Mouse (Mus musculus) forebrain, embryonic 14.5 days (tissue): ENCODE measurements around the gene Zfp638. TPM values are rescaled to one million over a fixed set of nuclear protein-coding genes. Genes with fewer than 3 reads are reported as not detected.
"Not testable (repeated sequence)": the region's sequence is repeated elsewhere in the genome, so short reads cannot be mapped to it uniquely, and the experiment has no call there.

ENCODE experiments used
- ATAC-seq: fragments of 200-750 bp; cut with Nextera tagmentation; 2 replicates; pipeline ENCODE4 v1.8.0; 2017; ENCODE audit warnings: mild to moderate bottlenecking, moderate library complexity
- DNase-seq: peaks from one replicate; pipeline ENCODE4 v3.0.0-alpha.2; 2015; ENCODE audit warnings: low spot score
- H3K27ac ChIP-seq: fragments of 300-500 bp; sonication (generic); 2 replicates; pipeline ENCODE4 v1.5.1; 2014; ENCODE audit warnings: low read depth, mild to moderate bottlenecking, control low read depth, low read length, moderate library complexity
- H3K27me3 ChIP-seq: fragments of 300-500 bp; sonication (generic); replicated peaks from 2 replicates; pipeline ENCODE4 v1.6.1; 2014; ENCODE audit warnings: low read length, control low read depth, mixed read lengths; ENCODE audit not compliant: control insufficient read depth, insufficient read depth
- H3K36me3 ChIP-seq: fragments of 300-500 bp; sonication (generic); 2 replicates; pipeline ENCODE4 v1.6.1; 2014; ENCODE audit warnings: low read length, control low read depth; ENCODE audit not compliant: control insufficient read depth, insufficient read depth
- H3K4me1 ChIP-seq: fragments of 300-500 bp; sonication (generic); 2 replicates; pipeline ENCODE4 v1.6.1; 2014; ENCODE audit warnings: antibody characterized with exemption, low read length, control low read depth; ENCODE audit not compliant: control insufficient read depth, insufficient read depth
- H3K4me2 ChIP-seq: fragments of 300-500 bp; sonication (generic); 2 replicates; pipeline ENCODE4 v1.6.1; 2014; ENCODE audit warnings: mild to moderate bottlenecking, control low read depth, low read length
- H3K4me3 ChIP-seq: fragments of 300-500 bp; sonication (generic); 2 replicates; pipeline ENCODE4 v1.5.1; 2014; ENCODE audit warnings: low read depth, low read length, control low read depth
- H3K9ac ChIP-seq: fragments of 300-500 bp; sonication (generic); 2 replicates; pipeline ENCODE4 v1.6.1; 2014; ENCODE audit warnings: mild to moderate bottlenecking, low read length, control low read depth, moderate library complexity
- H3K9me3 ChIP-seq: fragments of 300-500 bp; sonication (generic); replicated peaks from 2 replicates; pipeline ENCODE4 v1.6.1; 2016; ENCODE audit warnings: low read length, control low read depth, mixed read lengths; ENCODE audit not compliant: control insufficient read depth
- whole genome bisulfite sequencing: fragments of 180-500 bp; shearing (Covaris S2); extraction: QIAGEN DNeasy Blood & Tissue Kit; methylation state at CpG from one replicate; pipeline ENCODE4 v1.1.7; 2014; 5-methylcytosine and 5-hydroxymethylcytosine counted together
- polyA plus RNA-seq: library from polyadenylated mRNA; unstranded; fragments of >200 nt; fragmentation: Nextera tagmentation; extraction: Ambion mirVana; gene quantifications from 2 replicates; pipeline ENCODE4 v1.2.1, GENCODE M21; 2014

Zfp638 gene
- polyA plus RNA-seq, 1 experiment from 2014 or later = 91.4 TPM

DNA sequence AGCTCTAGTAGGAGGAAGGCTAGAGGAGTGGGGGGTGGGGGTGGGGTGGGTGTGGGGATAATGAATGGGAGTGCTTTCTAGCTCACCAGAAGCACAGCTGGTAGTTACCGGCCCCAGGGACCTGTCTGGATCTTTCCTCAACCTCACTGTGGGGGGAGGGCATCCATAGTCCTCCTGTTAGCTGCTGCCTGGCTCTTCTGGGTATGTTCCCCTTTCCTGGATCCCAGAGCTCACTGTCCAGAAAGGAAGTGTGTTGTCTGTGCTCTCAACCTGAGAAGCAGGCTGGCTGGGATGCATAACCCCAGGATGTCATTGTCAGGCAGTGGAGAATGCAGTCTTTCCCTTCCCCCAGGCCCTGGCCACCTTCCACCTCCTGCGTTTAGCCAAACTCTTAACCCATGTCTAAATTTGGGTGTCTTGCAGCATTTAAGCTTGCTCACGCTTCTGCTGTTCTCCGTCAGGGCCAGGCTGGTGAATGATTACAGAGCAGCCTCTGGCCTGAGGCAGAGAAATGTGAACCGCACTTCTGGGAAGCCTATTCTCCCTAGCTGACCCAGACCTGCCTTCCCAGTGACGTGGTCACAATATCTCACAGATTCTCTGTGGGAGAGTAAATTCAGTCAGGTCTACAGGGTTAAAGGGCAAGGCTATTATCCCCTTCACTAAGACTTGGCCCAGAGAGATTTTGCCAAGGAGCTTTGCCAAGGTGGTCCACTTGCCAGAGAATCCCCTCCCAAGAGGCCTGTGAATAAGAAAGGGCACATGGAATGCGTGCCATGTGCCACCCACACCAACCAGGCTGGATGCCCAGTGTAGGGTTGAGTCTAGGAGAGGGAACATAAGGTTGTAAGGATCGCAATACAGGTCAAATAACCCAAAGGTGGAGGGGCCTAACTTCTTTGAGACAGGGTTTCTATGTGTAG is 143.7 kb downstream of the Zfp638 start:
- Histone ChIP-seq H3K4me3 (no peak overlapping the region), H3K36me3 (no peaks in the 10 kb centered on the region), H3K4me2 (no peak overlapping the region), H3K4me1 (peaks cover 13% of the 10 kb centered on the region), H3K27ac (no peak overlapping the region), H3K27me3 (no peaks in the 10 kb centered on the region), H3K9ac (no peak overlapping the region), H3K9me3 (no peaks in the 10 kb centered on the region)
- WGBS = 35% methylated on average over 8 of the region's 8 CpGs
- DNase-seq (no peak), ATAC-seq (no peak)

- 61% methylated on average over 4 of the region's 4 CpGs for WGBS
- not testable (repeated sequence) for H3K9me3 ChIP-seq, DNase-seq, H3K27me3 ChIP-seq, H3K9ac ChIP-seq, H3K27ac ChIP-seq, H3K4me2 ChIP-seq, H3K36me3 ChIP-seq, ATAC-seq, H3K4me3 ChIP-seq, H3K4me1 ChIP-seq
Observed at GRCm38 (mm10) chr6:84014961-84015683, 148.2 kb downstream of the Zfp638 start.

DNA sequence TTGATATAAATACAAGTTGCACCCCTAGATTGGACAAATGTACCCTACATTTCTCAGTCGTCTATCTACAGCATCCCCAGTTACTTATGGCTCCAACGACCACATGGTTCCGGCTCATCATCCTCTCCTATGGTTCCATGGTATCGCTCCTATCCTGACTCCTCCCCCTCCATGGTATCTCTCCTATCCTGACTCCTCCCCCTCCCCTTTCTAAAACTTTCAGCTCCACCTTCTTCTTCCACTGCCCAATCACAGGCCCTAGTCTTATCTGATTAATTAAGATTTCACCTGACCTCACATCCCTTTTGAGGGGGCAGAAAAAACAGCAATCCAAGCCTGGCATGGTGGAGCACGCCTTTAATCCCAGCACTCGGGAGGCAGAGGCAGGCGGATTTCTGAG is 149.9 kb downstream of the Zfp638 start:
- no peaks in the 10 kb centered on the region; the same call in 1 of the 2 replicates for H3K27me3 ChIP-seq
- no peak for ATAC-seq
- no peak overlapping the region for H3K4me3 ChIP-seq
- H3K4me2 ChIP-seq = no peak overlapping the region
- 95% methylated on average over 7 of the region's 7 CpGs for WGBS
- H3K36me3 ChIP-seq = no peaks in the 10 kb centered on the region
- H3K9me3 ChIP-seq = no peaks in the 10 kb centered on the region
- no peak overlapping the region for H3K9ac ChIP-seq
- H3K27ac ChIP-seq = no peak overlapping the region
- no peaks in the 10 kb centered on the region; the same call in 1 of the 2 replicates for H3K4me1 ChIP-seq
- DNase-seq = no peak

DNA sequence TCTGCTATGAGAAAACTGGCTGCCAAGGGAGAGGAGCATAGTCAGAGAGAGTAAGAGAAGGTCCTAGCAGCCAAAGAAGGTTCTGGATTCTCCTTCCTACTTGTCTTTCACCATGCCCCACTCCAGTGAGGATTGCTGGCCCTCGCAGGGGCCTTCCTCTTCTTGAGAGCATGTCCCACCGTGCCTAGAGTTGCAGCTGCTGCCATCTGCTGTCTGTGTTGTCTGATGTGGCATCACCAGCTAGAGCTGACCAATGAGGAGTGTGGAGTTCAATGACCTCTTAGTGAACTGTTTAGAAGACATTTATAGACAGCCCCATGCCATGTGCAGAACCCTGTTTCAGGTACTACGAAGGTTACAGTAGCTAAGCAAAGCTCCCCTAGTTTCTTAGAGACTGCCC is 150.5 kb downstream of the Zfp638 start:
- 69% methylated on average over 3 of the region's 3 CpGs for WGBS
- no peak overlapping the region for H3K4me3 ChIP-seq
- no peaks in the 10 kb centered on the region; the same call in 1 of the 2 replicates for H3K27me3 ChIP-seq
- DNase-seq (no peak), ATAC-seq (no peak)
- H3K9me3 ChIP-seq = no peaks in the 10 kb centered on the region
- no peaks in the 10 kb centered on the region for H3K36me3 ChIP-seq
- no peak overlapping the region for H3K4me2 ChIP-seq
- no peak overlapping the region for H3K9ac ChIP-seq
- no peaks in the 10 kb centered on the region; the same call in 1 of the 2 replicates for H3K4me1 ChIP-seq
- no peak overlapping the region for H3K27ac ChIP-seq

GRCm38 (mm10) chr6:84018906-84019550 is 152.1 kb downstream of the Zfp638 start:
- Histone ChIP-seq H3K27ac (no peak overlapping the region), H3K27me3 (no peaks in the 10 kb centered on the region; the same call in 1 of the 2 replicates), H3K4me2 (peak overlapping the region; percentile 56), H3K4me3 (peak overlapping the region; percentile 22), H3K9me3 (no peaks in the 10 kb centered on the region), H3K36me3 (no peaks in the 10 kb centered on the region), H3K4me1 (no peaks in the 10 kb centered on the region; the same call in 1 of the 2 replicates), H3K9ac (peak overlapping the region; percentile 49; the same call in 1 of the 2 replicates)
- WGBS = 4% methylated on average over 28 of the region's 28 CpGs
- ATAC-seq (no peak; the same call in 1 of the 2 replicates), DNase-seq (peak; percentile 30)

- Histone ChIP-seq H3K9me3 (no peaks in the 10 kb centered on the region), H3K9ac (no peak overlapping the region)
- WGBS = 76% methylated on average over 4 of the region's 4 CpGs
Observed at GRCm38 (mm10) chr6:84020002-84020401, 153.1 kb downstream of the Zfp638 start.

GRCm38 (mm10) chr6:84021990-84022389 is 155.1 kb downstream of the Zfp638 start:
- ATAC-seq = no peak
- no peak overlapping the region for H3K4me3 ChIP-seq
- 79% methylated on average over 3 of the region's 3 CpGs for WGBS

More at GRCm38 (mm10) chr6:84020002-84020401, 153.1 kb downstream of the Zfp638 start:
- DNase-seq (no peak), ATAC-seq (no peak)
- Histone ChIP-seq H3K4me2 (no peak overlapping the region), H3K27me3 (no peaks in the 10 kb centered on the region; the same call in 1 of the 2 replicates), H3K4me3 (no peak overlapping the region), H3K36me3 (no peaks in the 10 kb centered on the region), H3K27ac (no peak overlapping the region), H3K4me1 (no peaks in the 10 kb centered on the region; the same call in 1 of the 2 replicates)

DNA sequence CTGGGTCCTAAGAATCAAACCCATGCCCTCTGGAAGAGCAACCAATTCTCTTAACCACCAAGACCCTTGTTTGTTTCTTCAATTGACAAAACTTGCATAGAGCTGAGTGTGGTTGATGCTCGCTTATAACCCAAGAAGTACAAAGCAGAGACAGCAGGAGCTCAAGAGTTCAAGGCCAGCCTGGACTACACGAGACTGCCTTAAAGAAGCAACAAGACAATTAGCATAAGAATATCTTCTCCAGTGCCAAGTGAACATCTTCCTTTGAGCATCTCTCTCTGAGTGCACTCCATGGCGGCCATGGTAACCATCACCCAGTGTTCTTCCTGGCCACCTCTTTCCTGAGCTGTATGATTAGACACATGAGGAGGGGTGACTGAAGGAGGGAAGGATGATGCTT is 158.7 kb downstream of the Zfp638 start:
- no peak overlapping the region for H3K4me2 ChIP-seq
- no peaks in the 10 kb centered on the region for H3K4me1 ChIP-seq
- ATAC-seq (no peak), DNase-seq (no peak)
- H3K27ac ChIP-seq = no peak overlapping the region
- H3K27me3 ChIP-seq = no peaks in the 10 kb centered on the region
- no peak overlapping the region for H3K4me3 ChIP-seq
- no peaks in the 10 kb centered on the region for H3K9me3 ChIP-seq
- no peaks in the 10 kb centered on the region for H3K36me3 ChIP-seq
- H3K9ac ChIP-seq = no peak overlapping the region
- WGBS = 71% methylated on average over 3 of the region's 3 CpGs

More at GRCm38 (mm10) chr6:84021990-84022389, 155.1 kb downstream of the Zfp638 start:
- H3K36me3 ChIP-seq = no peaks in the 10 kb centered on the region
- no peaks in the 10 kb centered on the region for H3K9me3 ChIP-seq
- H3K4me2 ChIP-seq = no peak overlapping the region
- no peak overlapping the region for H3K27ac ChIP-seq
- H3K27me3 ChIP-seq = no peaks in the 10 kb centered on the region; the same call in 1 of the 2 replicates
- no peak overlapping the region for H3K9ac ChIP-seq
- no peak for DNase-seq
- no peaks in the 10 kb centered on the region; the same call in 1 of the 2 replicates for H3K4me1 ChIP-seq
